Mouse (Mus musculus) ovary, postnatal 10 days (tissue): ENCODE measurements around the gene Dclk1.
"Not testable (repeated sequence)": the region's sequence is repeated elsewhere in the genome, so short reads cannot be mapped to it uniquely, and the experiment has no call there.

Source experiments
- DNase-seq: peaks from one replicate; pipeline ENCODE4 v3.0.0; 2022; ENCODE audit warnings: low spot score

Gene Dclk1

GRCm38 (mm10) chr3:55241730-55242421 is at the start of gene Dclk1:
Gene Dclk1 (plus strand): TSS chr3:55242364.
- no peak for DNase-seq

GRCm38 (mm10) chr3:55193351-55193750 is 48.8 kb upstream of the Dclk1 start:
- DNase-seq, result no peak

GRCm38 (mm10) chr3:55194792-55195191 is 47.4 kb upstream of the Dclk1 start:
- no peak for DNase-seq

- no peak for DNase-seq
Measured at GRCm38 (mm10) chr3:55195581-55196327, 46.4 kb upstream of the Dclk1 start.

- no peak for DNase-seq
Measured at GRCm38 (mm10) chr3:55196328-55196710, 45.8 kb upstream of the Dclk1 start.

- DNase-seq, result not testable (repeated sequence)
Measured at GRCm38 (mm10) chr3:55203621-55204020, 38.5 kb upstream of the Dclk1 start.

- DNase-seq, result no peak
Measured at GRCm38 (mm10) chr3:55206413-55206812, 35.8 kb upstream of the Dclk1 start.

GRCm38 (mm10) chr3:55207665-55208064 is 34.5 kb upstream of the Dclk1 start:
- DNase-seq, result no peak

- DNase-seq, result no peak
Measured at GRCm38 (mm10) chr3:55212254-55212653, 29.9 kb upstream of the Dclk1 start.

- no peak for DNase-seq
Measured at GRCm38 (mm10) chr3:55213785-55214184, 28.4 kb upstream of the Dclk1 start.

- DNase-seq, result no peak
Measured at GRCm38 (mm10) chr3:55214413-55214812, 27.8 kb upstream of the Dclk1 start.

- DNase-seq, result no peak
Measured at GRCm38 (mm10) chr3:55222502-55222901, 19.7 kb upstream of the Dclk1 start.

- no peak for DNase-seq
Measured at GRCm38 (mm10) chr3:55223862-55224261, 18.3 kb upstream of the Dclk1 start.

- no peak for DNase-seq
Measured at GRCm38 (mm10) chr3:55226501-55227213, 15.5 kb upstream of the Dclk1 start.

- no peak for DNase-seq
Measured at GRCm38 (mm10) chr3:55227214-55227581, 15.0 kb upstream of the Dclk1 start.

GRCm38 (mm10) chr3:55242422-55243055 is 375 bp downstream of the Dclk1 start:
- DNase-seq, result peak; percentile 46

- DNase-seq, result no peak
Measured at GRCm38 (mm10) chr3:55243056-55243471, 900 bp downstream of the Dclk1 start.

- no peak for DNase-seq
Measured at GRCm38 (mm10) chr3:55244087-55244486, 1.9 kb downstream of the Dclk1 start.

GRCm38 (mm10) chr3:55246618-55247272 is 4.6 kb downstream of the Dclk1 start:
- no peak for DNase-seq

- no peak for DNase-seq
Measured at GRCm38 (mm10) chr3:55248048-55248447, 5.9 kb downstream of the Dclk1 start.

- DNase-seq, result no peak
Measured at GRCm38 (mm10) chr3:55248508-55248907, 6.3 kb downstream of the Dclk1 start.

GRCm38 (mm10) chr3:55250631-55251030 is 8.5 kb downstream of the Dclk1 start:
- DNase-seq, result no peak
